Mouse (Mus musculus) brain, embryonic 14.5 days (tissue): ENCODE data around the gene Creb5.

Experiments used
- CTCF ChIP-seq: fragments of 200-500 bp; IDR thresholded peaks from 2 replicates; pipeline ENCODE4 v1.5.1; 2012; ENCODE audit warnings: inconsistent platforms, mild to moderate bottlenecking, moderate library complexity, borderline replicate concordance; ENCODE audit not compliant: insufficient read depth, insufficient read length; ENCODE audit errors: extremely low read depth
- POLR2A ChIP-seq: fragments of 200-500 bp; IDR thresholded peaks from 2 replicates; pipeline ENCODE4 v1.6.1; 2012; ENCODE audit warnings: mild to moderate bottlenecking, inconsistent platforms, borderline replicate concordance; ENCODE audit not compliant: poor library complexity, insufficient read depth, insufficient read length, severe bottlenecking; ENCODE audit errors: extremely low read depth

- TF ChIP-seq POLR2A (no peak), CTCF (no peak)
Observed at GRCm38 (mm10) chr6:53397797-53398196, 110.7 kb downstream of the Creb5 start.
